Mouse (Mus musculus) CH12.LX (cell line): ENCODE data around the gene Rpap1. TPM values are rescaled to one million over a fixed set of nuclear protein-coding genes. Genes with fewer than 3 reads are reported as not detected.

Source experiments
- DNase-seq: peaks from one replicate; pipeline ENCODE4 v3.0.0-alpha.2; 2013; ENCODE audit errors: extremely low read depth
- H3K27ac ChIP-seq: 2 replicates; pipeline ENCODE4 v1.5.1; 2012; ENCODE audit warnings: low read depth, mild to moderate bottlenecking, control low read depth, moderate library complexity; ENCODE audit not compliant: insufficient read depth
- H3K27me3 ChIP-seq: replicated peaks from 2 replicates; pipeline ENCODE3; 2012; ENCODE audit warnings: inconsistent platforms
- H3K36me3 ChIP-seq, 2 experiments: replicated peaks in 1 of 2; 2 replicates each; pipeline versions ENCODE3 to v1.6.1; 2012; ENCODE audit warnings: inconsistent platforms in 1 of 2, low read length in 1 of 2, mild to moderate bottlenecking in 1 of 2, mixed read lengths in 1 of 2, moderate library complexity in 1 of 2; ENCODE audit not compliant: control insufficient read depth in 1 of 2, insufficient read depth in 1 of 2
- H3K4me1 ChIP-seq, 2 experiments: 2 replicates each; pipeline ENCODE4 v1.6.1; 2012; ENCODE audit warnings: inconsistent platforms in 1 of 2, moderate library complexity in 1 of 2; ENCODE audit not compliant: insufficient read depth in 2 of 2, control insufficient read depth in 1 of 2
- H3K4me2 ChIP-seq: 2 replicates; pipeline ENCODE4 v1.6.1; 2012; ENCODE audit warnings: low read depth, mild to moderate bottlenecking, control low read depth; ENCODE audit not compliant: poor library complexity, insufficient read depth, severe bottlenecking
- H3K4me3 ChIP-seq, 3 experiments: fragments of 150-350 bp in 1 of 3; sonication (generic) in 1 of 3; replicated peaks in 1 of 3; 2 replicates each; pipeline versions ENCODE3 to v1.5.1; 2011 to 2012; ENCODE audit warnings: low read depth in 2 of 3, low read length in 2 of 3, mild to moderate bottlenecking in 2 of 3, moderate library complexity in 2 of 3, control low read depth in 1 of 3, improper control_type of control experiment in 1 of 3, inconsistent platforms in 1 of 3, mixed read lengths in 1 of 3; ENCODE audit not compliant: poor library complexity in 1 of 3
- H3K79me2 ChIP-seq: replicated peaks from 2 replicates; pipeline ENCODE4 v1.6.1; 2012; ENCODE audit warnings: mild to moderate bottlenecking, moderate library complexity; ENCODE audit not compliant: control insufficient read depth, poor library complexity, insufficient read depth, severe bottlenecking; ENCODE audit errors: extremely low read depth
- H3K9ac ChIP-seq: 2 replicates; pipeline ENCODE4 v1.6.1; 2012; ENCODE audit warnings: low read depth, mild to moderate bottlenecking, control low read depth, moderate library complexity; ENCODE audit not compliant: insufficient read depth
- H3K9me3 ChIP-seq: replicated peaks from 2 replicates; pipeline ENCODE3; 2012; ENCODE audit warnings: low read length, inconsistent platforms, mixed read lengths
- BHLHE40 ChIP-seq: IDR thresholded peaks from 2 replicates; pipeline ENCODE4 v1.6.1; 2011; ENCODE audit warnings: mild to moderate bottlenecking, low read depth, low read length, improper control_type of control experiment
- CTCF ChIP-seq, 2 experiments: IDR thresholded peaks in 1 of 2; conservative IDR thresholded peaks in 1 of 2; 2 replicates each; pipeline ENCODE4 v1.5.1; 2011 to 2012; ENCODE audit warnings: low read depth in 2 of 2, low read length in 2 of 2, improper control_type of control experiment in 1 of 2, inconsistent platforms in 1 of 2, mild to moderate bottlenecking in 1 of 2, moderate library complexity in 1 of 2
- ELF1 ChIP-seq: IDR thresholded peaks from 2 replicates; pipeline ENCODE4 v1.6.1; 2014; ENCODE audit warnings: low read depth, mild to moderate bottlenecking, inconsistent platforms, low read length, improper control_type of control experiment
- ETS1 ChIP-seq: conservative IDR thresholded peaks from 2 replicates; pipeline ENCODE4 v1.6.1; 2012; ENCODE audit warnings: low read depth, mild to moderate bottlenecking, inconsistent platforms, low read length, improper control_type of control experiment, moderate library complexity
- GABPA ChIP-seq: IDR thresholded peaks from 2 replicates; pipeline ENCODE4 v1.6.1; 2012; ENCODE audit warnings: low read depth, low read length, improper control_type of control experiment, inconsistent platforms; ENCODE audit not compliant: insufficient replicate concordance
- HCFC1 ChIP-seq: IDR thresholded peaks from 2 replicates; pipeline ENCODE4 v1.6.1; 2012; ENCODE audit warnings: low read depth, mild to moderate bottlenecking, inconsistent platforms, low read length, improper control_type of control experiment
- JUN ChIP-seq: IDR thresholded peaks from 2 replicates; pipeline ENCODE4 v1.6.1; 2011; ENCODE audit warnings: low read depth, mild to moderate bottlenecking, low read length, improper control_type of control experiment, moderate library complexity; ENCODE audit not compliant: insufficient read depth
- JUND ChIP-seq: conservative IDR thresholded peaks from 2 replicates; pipeline ENCODE4 v1.6.1; 2011; ENCODE audit warnings: low read depth, low read length, improper control_type of control experiment
- KAT2A ChIP-seq: IDR thresholded peaks from 2 replicates; pipeline ENCODE4 v1.6.1; 2012; ENCODE audit warnings: low read length, improper control_type of control experiment, inconsistent platforms; ENCODE audit not compliant: insufficient replicate concordance
- MAX ChIP-seq: IDR thresholded peaks from 2 replicates; pipeline ENCODE4 v1.6.1; 2011; ENCODE audit warnings: low read length, improper control_type of control experiment
- MAZ ChIP-seq: IDR thresholded peaks from 2 replicates; pipeline ENCODE4 v1.6.1; 2012; ENCODE audit warnings: low read depth, mild to moderate bottlenecking, inconsistent platforms, low read length, improper control_type of control experiment, moderate library complexity
- MEF2A ChIP-seq: IDR thresholded peaks from 2 replicates; pipeline ENCODE4 v1.6.1; 2014; ENCODE audit warnings: low read depth, mild to moderate bottlenecking, inconsistent platforms, low read length, improper control_type of control experiment, borderline replicate concordance
- MXI1 ChIP-seq: IDR thresholded peaks from 2 replicates; pipeline ENCODE4 v1.6.1; 2011; ENCODE audit warnings: mild to moderate bottlenecking, low read depth, low read length, improper control_type of control experiment
- MYC ChIP-seq: IDR thresholded peaks from 2 replicates; pipeline ENCODE4 v1.6.1; 2011; ENCODE audit warnings: low read depth, mild to moderate bottlenecking, improper control_type of control experiment, low read length
- NELFE ChIP-seq: IDR thresholded peaks from 2 replicates; pipeline ENCODE4 v1.6.1; 2011; ENCODE audit warnings: low read depth, low read length, improper control_type of control experiment
- NRF1 ChIP-seq: IDR thresholded peaks from 2 replicates; pipeline ENCODE4 v1.6.1; 2014; ENCODE audit warnings: low read depth, mild to moderate bottlenecking, inconsistent platforms, low read length, improper control_type of control experiment, moderate library complexity
- PAX5 ChIP-seq: IDR thresholded peaks from 2 replicates; pipeline ENCODE4 v1.6.1; 2012; ENCODE audit warnings: low read length, inconsistent platforms, mixed read lengths
- POLR2A ChIP-seq: IDR thresholded peaks from 2 replicates; pipeline ENCODE4 v1.6.1; 2011; ENCODE audit warnings: low read depth, mild to moderate bottlenecking, improper control_type of control experiment, low read length
- POLR2AphosphoS2 ChIP-seq: IDR thresholded peaks from 2 replicates; pipeline ENCODE4 v1.6.1; 2011; ENCODE audit warnings: low read depth, low read length, improper control_type of control experiment
- RAD21 ChIP-seq: IDR thresholded peaks from 2 replicates; pipeline ENCODE4 v1.6.1; 2011; ENCODE audit warnings: low read depth, mild to moderate bottlenecking, low read length, improper control_type of control experiment, moderate library complexity
- SIN3A ChIP-seq: IDR thresholded peaks from 2 replicates; pipeline ENCODE4 v1.6.1; 2012; ENCODE audit warnings: low read length, improper control_type of control experiment, inconsistent platforms
- TBP ChIP-seq: conservative IDR thresholded peaks from 2 replicates; pipeline ENCODE4 v1.6.1; 2011; ENCODE audit warnings: low read depth, low read length, improper control_type of control experiment
- TCF12 ChIP-seq: IDR thresholded peaks from 2 replicates; pipeline ENCODE4 v1.6.1; 2014; ENCODE audit warnings: low read depth, mild to moderate bottlenecking, inconsistent platforms, low read length, improper control_type of control experiment
- ZC3H11A ChIP-seq: IDR thresholded peaks from 2 replicates; pipeline ENCODE4 v1.6.1; 2012; ENCODE audit warnings: low read depth, mild to moderate bottlenecking, inconsistent platforms, low read length, improper control_type of control experiment
- ZKSCAN1 ChIP-seq: IDR thresholded peaks from 2 replicates; pipeline ENCODE4 v1.6.1; 2012; ENCODE audit warnings: low read depth, inconsistent platforms, low read length, improper control_type of control experiment, borderline replicate concordance
- ZMIZ1 ChIP-seq: IDR thresholded peaks from 2 replicates; pipeline ENCODE4 v1.6.1; 2012; ENCODE audit warnings: low read depth, mild to moderate bottlenecking, inconsistent platforms, low read length, improper control_type of control experiment
- dilution Hi-C: fragments of 300-500 bp; cut with MboI; formaldehyde crosslinking; loops from 2 replicates; pipeline ENCODE4 v1.14.3; 2020; ENCODE audit warnings: low sequenced_read_pairs; ENCODE audit not compliant: extremely low pct_unique_long_range_greater_than_20kb, extremely low pct_ligation_motif_present
- in situ Hi-C: fragments of 300-500 bp; cut with MboI; formaldehyde crosslinking; loops from 3 replicates; pipeline ENCODE4 v1.14.3; 2019; ENCODE audit warnings: low sequenced_read_pairs, low pct_ligation_motif_present, low pct_unique_long_range_greater_than_20kb, mixed read lengths
- polyA plus RNA-seq: library from polyadenylated mRNA; unstranded; fragments of >175 nt; gene quantifications from 2 replicates; pipeline ENCODE4 v1.2.1, GENCODE M21; 2012; ENCODE audit warnings: low read depth; ENCODE audit not compliant: insufficient read length
- total RNA-seq, 2 experiments: library from RNA; depleted of rRNA; stranded (reverse); fragments of 300-350 nt in 1 of 2; fragments of >200 nt in 1 of 2; gene quantifications; 2 replicates each; pipeline ENCODE4 v1.2.3; 2012 to 2014

Rpap1 gene
- 28.9 and 31.8 TPM in 2 replicates for total RNA-seq (2012; rRNA removed)
- total RNA-seq (2014; rRNA removed), result 8.5 and 9.0 TPM in 2 replicates
- 28.7 and 34.7 TPM in 2 replicates for polyA plus RNA-seq

GRCm38 (mm10) chr2:119787206-119787883 lies at the start of gene Rpap1:
Rpap1 (minus strand) TSS chr2:119787537.
- H3K27ac ChIP-seq, result peak within 1 kb of the TSS; percentile 5; the same call in 1 of the 2 replicates
- H3K27me3 ChIP-seq, result no peaks in the 10 kb centered on the region
- peaks cover 3% of the 10 kb centered on the region for H3K9me3 ChIP-seq
- peak within 1 kb of the TSS; percentile 94 for H3K4me2 ChIP-seq
- peaks cover 14% of the 10 kb centered on the region; the same call in 1 of the 2 replicates for H3K79me2 ChIP-seq
- in situ Hi-C loops (no loop called here), dilution Hi-C loops (no loop called here)
- peak within 1 kb of the TSS; percentile 66 to 95 (median 75) for H3K4me3 ChIP-seq
- H3K36me3 ChIP-seq, result peaks cover 12 to 32% of the 10 kb centered on the region in 2 experiments
- DNase-seq, result peak; percentile 73
- H3K9ac ChIP-seq, result peak within 1 kb of the TSS; percentile 62
- peaks cover 0 to 14% of the 10 kb centered on the region in 2 experiments; a peak in 2 of 4 replicates for H3K4me1 ChIP-seq
- TF ChIP-seq SIN3A (peak; percentile 83), JUND (no peak), ZMIZ1 (peak; percentile 93), KAT2A (peak; percentile 57; the same call in 1 of the 2 replicates), HCFC1 (peak; percentile 81), POLR2A (peak; percentile 99), MXI1 (peak; percentile 27; the same call in 1 of the 2 replicates), TBP (peak; percentile 94), ELF1 (peak; percentile 76; the same call in 1 of the 2 replicates), MAX (peak; percentile 77; the same call in 1 of the 2 replicates), MEF2A (no peak), TCF12 (peak; percentile 98), NRF1 (peak; percentile 43; the same call in 1 of the 2 replicates), POLR2AphosphoS2 (no peak), NELFE (peak; percentile 98)

GRCm38 (mm10) chr2:119834231-119834630 lies 46.9 kb upstream of the Rpap1 start:
- H3K79me2 ChIP-seq, result no peaks in the 10 kb centered on the region
- H3K9ac ChIP-seq, result no peak overlapping the region
- H3K4me3 ChIP-seq, result no peak overlapping the region
- H3K27ac ChIP-seq, result no peak overlapping the region
- TF ChIP-seq BHLHE40, result no peak
- TF ChIP-seq GABPA, result no peak
- TF ChIP-seq JUND, result no peak
- TF ChIP-seq NELFE, result no peak
- TF ChIP-seq JUN, result no peak
- no peak for TF ChIP-seq RAD21
- TF ChIP-seq ZC3H11A, result no peak
- TF ChIP-seq ETS1, result no peak
- no peak for TF ChIP-seq PAX5
- TF ChIP-seq MYC, result no peak
- TF ChIP-seq ZMIZ1, result no peak
- no peak for TF ChIP-seq MAZ
- TF ChIP-seq MEF2A, result no peak
- no peak for TF ChIP-seq POLR2A
- no peak for TF ChIP-seq MXI1
- TF ChIP-seq CTCF (conservative IDR thresholded peaks at IDR 0.05 in 1 of 2, IDR thresholded peaks at IDR 0.05 in 1 of 2; ENCODE audit: low read depth in 2 of 2, low read length in 2 of 2), result no peak
- TF ChIP-seq NRF1, result no peak
- TF ChIP-seq ZKSCAN1, result no peak
- H3K27me3 ChIP-seq, result peaks cover 6% of the 10 kb centered on the region
- no peak for DNase-seq
- dilution Hi-C loops (no loop called here), in situ Hi-C loops (loop anchor here (5.0 kb wide), 1 partner anchor 37 kb away; the partner anchor contains the start of gene Tyro3)
- no peaks in the 10 kb centered on the region for H3K36me3 ChIP-seq
- peaks cover 0 to 8% of the 10 kb centered on the region in 2 experiments; a peak in 1 of 4 replicates for H3K4me1 ChIP-seq
- H3K9me3 ChIP-seq, result no peaks in the 10 kb centered on the region
- H3K4me2 ChIP-seq, result no peak overlapping the region
